Mouse (Mus musculus) limb, embryonic 11.5 days (tissue): ENCODE measurements at regions not wholly inside any gene's neighbourhood (a gene's known extent, or its start where the extent isn't known, plus 50 kb on each side); places are given as distances from the start of the nearest gene placed in this dataset.

Experiments
- ATAC-seq: fragments of 200-750 bp; cut with Nextera tagmentation; 2 replicates; pipeline ENCODE4 v1.8.0; 2017; ENCODE audit warnings: low read depth; ENCODE audit not compliant: insufficient number of reproducible peaks, low FRiP score, low TSS enrichment
- DNase-seq: peaks from one replicate; pipeline ENCODE4 v3.0.0-alpha.2; 2015; ENCODE audit warnings: low spot score
- H3K27ac ChIP-seq: fragments of 300-500 bp; sonication (generic); replicated peaks from 2 replicates; pipeline ENCODE4 v1.5.1; 2014; ENCODE audit warnings: low read depth, mild to moderate bottlenecking, low read length
- H3K27me3 ChIP-seq: fragments of 300-500 bp; sonication (generic); 2 replicates; pipeline ENCODE4 v1.6.1; 2014; ENCODE audit warnings: mild to moderate bottlenecking, low read length, mixed read lengths; ENCODE audit not compliant: control insufficient read depth, insufficient read depth
- H3K36me3 ChIP-seq: fragments of 300-500 bp; sonication (generic); 2 replicates; pipeline ENCODE4 v1.6.1; 2014; ENCODE audit warnings: mild to moderate bottlenecking, low read length, moderate library complexity, mixed read lengths; ENCODE audit not compliant: control insufficient read depth, insufficient read depth
- H3K4me1 ChIP-seq: fragments of 300-500 bp; sonication (generic); 2 replicates; pipeline ENCODE4 v1.6.1; 2014; ENCODE audit warnings: low read length, mixed read lengths; ENCODE audit not compliant: control insufficient read depth, insufficient read depth
- H3K4me2 ChIP-seq: fragments of 300-500 bp; sonication (generic); 2 replicates; pipeline ENCODE4 v1.6.1; 2014; ENCODE audit warnings: low read depth, mild to moderate bottlenecking, moderate library complexity; ENCODE audit not compliant: severe bottlenecking
- H3K4me3 ChIP-seq: fragments of 300-500 bp; sonication (generic); 2 replicates; pipeline ENCODE4 v1.5.1; 2014; ENCODE audit warnings: low read depth, low read length
- H3K9ac ChIP-seq: fragments of 300-500 bp; sonication (generic); 2 replicates; pipeline ENCODE4 v1.6.1; 2014; ENCODE audit warnings: mild to moderate bottlenecking, low read length
- H3K9me3 ChIP-seq: fragments of 300-500 bp; sonication (generic); 2 replicates; pipeline ENCODE4 v1.6.1; 2016; ENCODE audit warnings: low read length; ENCODE audit not compliant: control insufficient read depth
- WGBS: fragments of 180-500 bp; shearing (Covaris S2); extraction: QIAGEN DNeasy Blood & Tissue Kit; methylation state at CpG from one replicate; pipeline ENCODE4 v1.1.7; 2014; 5-methylcytosine and 5-hydroxymethylcytosine counted together

DNA sequence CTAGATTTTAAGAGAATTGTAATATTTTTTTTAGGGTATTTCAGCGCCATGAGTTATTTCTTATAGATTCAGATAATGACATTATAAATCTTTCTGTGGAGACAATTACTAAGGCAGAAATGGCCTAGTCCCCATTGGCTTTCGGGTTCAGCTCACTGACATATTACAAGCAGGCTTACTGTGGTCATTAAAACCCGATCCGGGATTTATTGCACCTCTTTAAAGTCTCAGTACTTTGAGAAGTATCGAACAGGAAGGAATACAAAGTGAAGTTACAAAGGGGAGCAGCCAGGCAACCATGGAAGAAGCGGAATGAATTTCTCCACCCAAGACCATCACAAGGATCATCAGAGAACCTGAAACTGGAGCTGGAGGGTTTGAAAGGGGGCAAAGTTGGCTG is 189.8 kb downstream of the Gm11011 start:
- H3K4me1 ChIP-seq, result peaks cover 7% of the 10 kb centered on the region; the same call in 1 of the 2 replicates
- H3K4me2 ChIP-seq, result no peak overlapping the region
- H3K36me3 ChIP-seq, result no peaks in the 10 kb centered on the region
- WGBS, result 14% methylated on average over 6 of the region's 6 CpGs
- ATAC-seq, result no peak
- DNase-seq, result peak; percentile 36
- no peak overlapping the region for H3K27ac ChIP-seq
- H3K27me3 ChIP-seq, result no peaks in the 10 kb centered on the region
- no peaks in the 10 kb centered on the region for H3K9me3 ChIP-seq
- H3K9ac ChIP-seq, result no peak overlapping the region
- H3K4me3 ChIP-seq, result no peak overlapping the region

GRCm38 (mm10) chr2:169397013-169397412 is 190.5 kb downstream of the Gm11011 start:
- Histone ChIP-seq H3K27ac (no peak overlapping the region), H3K4me2 (no peak overlapping the region), H3K27me3 (no peaks in the 10 kb centered on the region), H3K36me3 (no peaks in the 10 kb centered on the region), H3K9me3 (no peaks in the 10 kb centered on the region), H3K4me1 (peaks cover 7% of the 10 kb centered on the region; the same call in 1 of the 2 replicates), H3K9ac (no peak overlapping the region), H3K4me3 (no peak overlapping the region)
- ATAC-seq, result no peak
- DNase-seq, result no peak
- WGBS, result 67% methylated on average over 4 of the region's 4 CpGs

DNA sequence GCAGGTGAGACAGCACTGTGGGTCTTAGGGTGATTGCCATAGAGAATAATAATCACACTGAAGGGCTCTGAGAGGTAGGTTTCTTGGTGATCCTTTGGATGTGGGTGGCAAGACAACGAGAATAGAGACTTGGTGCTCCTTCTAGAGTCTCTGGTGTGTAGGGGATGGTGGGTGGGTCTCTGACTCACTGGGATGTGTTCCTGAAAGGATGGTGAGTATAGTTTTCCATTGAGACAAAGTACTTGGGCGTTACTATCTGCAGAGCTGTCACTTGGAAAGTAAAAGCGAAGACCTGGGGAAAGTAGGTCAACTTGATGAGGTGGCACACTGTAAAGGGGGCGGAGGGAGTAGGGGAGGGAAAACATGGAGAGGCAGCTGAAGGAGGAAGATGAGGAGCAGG is 191.3 kb downstream of the Gm11011 start:
- H3K27ac ChIP-seq, result no peak overlapping the region

GRCm38 (mm10) chr2:169389611-169390010 is 197.9 kb downstream of the Gm11011 start:
- Histone ChIP-seq H3K4me1 (no peaks in the 10 kb centered on the region), H3K4me3 (no peak overlapping the region), H3K4me2 (no peak overlapping the region), H3K36me3 (no peaks in the 10 kb centered on the region), H3K9me3 (no peaks in the 10 kb centered on the region), H3K27me3 (no peaks in the 10 kb centered on the region), H3K27ac (no peak overlapping the region), H3K9ac (no peak overlapping the region)
- DNase-seq (no peak), ATAC-seq (no peak)
- WGBS, result 72% methylated on average over 4 of the region's 4 CpGs

More for the DNA sequence above, 191.3 kb downstream of the Gm11011 start:
- 93% methylated on average over 4 of the region's 4 CpGs for WGBS
- H3K9me3 ChIP-seq, result no peaks in the 10 kb centered on the region
- peaks cover 7% of the 10 kb centered on the region; the same call in 1 of the 2 replicates for H3K4me1 ChIP-seq
- no peak overlapping the region for H3K4me2 ChIP-seq
- DNase-seq (no peak), ATAC-seq (no peak)
- H3K4me3 ChIP-seq, result no peak overlapping the region
- no peaks in the 10 kb centered on the region for H3K36me3 ChIP-seq
- no peak overlapping the region for H3K9ac ChIP-seq
- no peaks in the 10 kb centered on the region for H3K27me3 ChIP-seq

DNA sequence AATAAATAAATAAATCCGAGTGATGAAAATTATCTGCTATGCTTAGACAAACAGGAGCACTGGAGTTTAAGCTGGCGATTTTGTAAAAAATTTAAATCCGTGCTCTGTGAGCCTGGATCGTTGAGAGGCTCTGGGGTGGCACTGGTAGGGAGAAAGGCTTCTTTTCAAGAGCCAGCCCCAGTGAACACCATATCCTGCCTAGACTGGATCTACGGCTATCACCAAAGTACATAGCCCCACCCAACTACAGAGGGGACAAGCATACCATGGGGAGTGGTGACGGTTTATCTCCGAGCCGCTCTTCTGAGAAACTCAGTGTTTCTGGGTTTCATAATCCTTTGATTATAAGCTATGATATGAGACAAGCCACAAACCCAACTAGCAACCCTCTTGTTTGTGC is 199.0 kb downstream of the Gm11011 start:
- no peaks in the 10 kb centered on the region for H3K27me3 ChIP-seq
- no peak overlapping the region for H3K27ac ChIP-seq
- no peaks in the 10 kb centered on the region for H3K36me3 ChIP-seq
- ATAC-seq, result no peak
- no peak overlapping the region for H3K4me3 ChIP-seq
- no peak overlapping the region for H3K9ac ChIP-seq
- H3K4me2 ChIP-seq, result no peak overlapping the region
- no peaks in the 10 kb centered on the region for H3K4me1 ChIP-seq
- H3K9me3 ChIP-seq, result no peaks in the 10 kb centered on the region
- 83% methylated on average over 8 of the region's 8 CpGs for WGBS
- no peak for DNase-seq

- no peak overlapping the region for H3K27ac ChIP-seq
- no peak overlapping the region for H3K4me2 ChIP-seq
- ATAC-seq (no peak), DNase-seq (no peak)
- no peaks in the 10 kb centered on the region for H3K4me1 ChIP-seq
- 50% methylated on average over 23 of the region's 23 CpGs for WGBS
- no peaks in the 10 kb centered on the region for H3K36me3 ChIP-seq
- H3K4me3 ChIP-seq, result no peak overlapping the region
- no peaks in the 10 kb centered on the region for H3K27me3 ChIP-seq
- no peak overlapping the region for H3K9ac ChIP-seq
- no peaks in the 10 kb centered on the region for H3K9me3 ChIP-seq
These were observed 199.6 kb downstream of the Gm11011 start for GRCm38 (mm10) chr2:169387765-169388518.

GRCm38 (mm10) chr2:169383701-169384100 is 203.8 kb downstream of the Gm11011 start:
- Histone ChIP-seq H3K4me1 (no peaks in the 10 kb centered on the region), H3K4me2 (no peak overlapping the region), H3K36me3 (no peaks in the 10 kb centered on the region), H3K9me3 (no peaks in the 10 kb centered on the region), H3K4me3 (no peak overlapping the region), H3K9ac (no peak overlapping the region), H3K27ac (no peak overlapping the region), H3K27me3 (no peaks in the 10 kb centered on the region)
- 89% methylated on average over 3 of the region's 3 CpGs for whole genome bisulfite sequencing
- ATAC-seq (no peak), DNase-seq (no peak)

GRCm38 (mm10) chr2:169373069-169373468 is 214.5 kb downstream of the Gm11011 start:
- WGBS, result 94% methylated on average over 7 of the region's 7 CpGs
- H3K4me1 ChIP-seq, result no peaks in the 10 kb centered on the region
- DNase-seq, result no peak
- H3K4me3 ChIP-seq, result no peak overlapping the region
- H3K27me3 ChIP-seq, result no peaks in the 10 kb centered on the region
- H3K36me3 ChIP-seq, result no peaks in the 10 kb centered on the region
- H3K9ac ChIP-seq, result no peak overlapping the region
- H3K9me3 ChIP-seq, result no peaks in the 10 kb centered on the region
- no peak for ATAC-seq
- H3K4me2 ChIP-seq, result no peak overlapping the region
- H3K27ac ChIP-seq, result no peak overlapping the region

DNA sequence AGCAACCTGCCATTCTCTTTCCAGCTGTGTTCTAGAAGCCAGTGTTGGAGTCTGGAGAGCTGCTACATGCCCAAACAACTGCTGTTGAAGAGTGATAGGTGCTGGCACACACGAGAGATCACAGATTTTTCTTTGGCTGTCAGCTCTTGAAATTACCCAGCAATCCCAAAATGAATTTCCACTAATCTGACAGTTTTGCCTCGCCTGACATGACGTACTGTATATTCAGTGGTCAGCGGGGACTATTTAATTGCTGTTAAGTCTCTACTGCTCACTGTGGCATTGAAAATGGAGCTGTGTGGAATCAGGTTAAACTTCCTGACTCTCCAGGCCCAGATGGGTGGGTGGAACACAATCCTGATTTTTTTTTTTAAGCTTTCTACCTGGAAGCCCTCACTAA is 222.5 kb downstream of the Gm11011 start:
- Histone ChIP-seq H3K27me3 (no peaks in the 10 kb centered on the region), H3K36me3 (no peaks in the 10 kb centered on the region), H3K4me2 (no peak overlapping the region), H3K4me1 (no peaks in the 10 kb centered on the region), H3K9ac (no peak overlapping the region), H3K27ac (no peak overlapping the region), H3K4me3 (no peak overlapping the region), H3K9me3 (no peaks in the 10 kb centered on the region)
- DNase-seq (no peak), ATAC-seq (no peak)
- 71% methylated on average over 4 of the region's 4 CpGs for WGBS
